Mouse (Mus musculus) heart, postnatal 0 days (tissue): ENCODE measurements around the gene Cd300lg.

Source experiments
- CTCF ChIP-seq: IDR thresholded peaks from 2 replicates; pipeline ENCODE4 v1.5.1; 2016; ENCODE audit warnings: antibody characterized with exemption, control low read depth, low read depth
- EP300 ChIP-seq: IDR thresholded peaks from 2 replicates; pipeline ENCODE4 v1.6.1; 2016; ENCODE audit warnings: antibody characterized with exemption, low read depth

- TF ChIP-seq CTCF (no peak), EP300 (no peak)
These were observed 3.4 kb downstream of the Cd300lg start for GRCm38 (mm10) chr11:102044691-102045212.
